Mouse (Mus musculus) left cerebral cortex, adult 2 months (tissue): ENCODE results near the gene 2410137M14Rik. TPM values are rescaled to one million over a fixed set of nuclear protein-coding genes. Genes with fewer than 3 reads are reported as not detected.

Experiments used
- DNase-seq, 2 experiments: peaks; one replicate each; pipeline ENCODE4 v3.0.0; 2021 to 2022; ENCODE audit warnings: low spot score in 2 of 2, mixed read lengths in 1 of 2; ENCODE audit errors: extremely low spot score in 1 of 2
- H3K27ac ChIP-seq: fragments of 200-600 bp; 2 replicates; pipeline ENCODE4 v1.8.1; 2022
- H3K4me3 ChIP-seq: fragments of 200-600 bp; 2 replicates; pipeline ENCODE4 v1.8.1; 2022
- CTCF ChIP-seq: fragments of 200-600 bp; IDR thresholded peaks from 2 replicates; pipeline ENCODE4 v1.8.1; 2022; ENCODE audit warnings: antibody characterized with exemption, mild to moderate bottlenecking, moderate library complexity
- intact Hi-C: fragments of 180-260 bp; cut with DNase I; formaldehyde crosslinking; loops from one replicate; pipeline ENCODE4 v1.15.1; 2025
- total RNA-seq, 2 experiments: library from RNA; stranded (reverse); gene quantifications; 2 replicates each; pipeline ENCODE4 v1.2.3; 2021

The 2410137M14Rik gene
- total RNA-seq, 2 experiments from 2014 or later, result not detected

DNA sequence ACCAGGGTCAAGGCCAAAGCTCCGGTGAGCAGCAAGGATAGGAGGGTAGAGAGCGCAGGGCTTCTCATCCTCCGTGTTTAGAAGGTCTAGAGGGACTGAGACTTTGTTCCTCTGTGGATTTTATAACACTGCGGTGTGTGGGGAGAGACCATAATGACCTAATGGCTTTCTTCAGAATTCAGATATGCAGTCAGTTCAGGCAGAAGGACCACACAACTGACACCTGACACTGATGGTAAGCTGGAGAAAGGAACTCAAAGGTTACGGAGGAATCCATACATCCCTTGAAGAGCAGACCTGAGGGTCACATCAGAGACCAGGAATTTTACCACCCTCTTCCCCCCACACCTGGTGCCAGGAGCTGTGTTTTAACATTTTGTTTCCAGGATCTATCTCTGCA lies 8.4 kb upstream of the 2410137M14Rik start, which contains the start of gene H2-M5:
Gene H2-M5 (minus strand): TSS at position 101 of the 400 bp plus-strand sequence.
- H3K4me3 ChIP-seq, result peak within 1 kb of the TSS; percentile 23
- DNase-seq, result no peak
- intact Hi-C loops, result no loop called here
- no peak within 1 kb of the TSS for H3K27ac ChIP-seq
- no peak for TF ChIP-seq CTCF

DNA sequence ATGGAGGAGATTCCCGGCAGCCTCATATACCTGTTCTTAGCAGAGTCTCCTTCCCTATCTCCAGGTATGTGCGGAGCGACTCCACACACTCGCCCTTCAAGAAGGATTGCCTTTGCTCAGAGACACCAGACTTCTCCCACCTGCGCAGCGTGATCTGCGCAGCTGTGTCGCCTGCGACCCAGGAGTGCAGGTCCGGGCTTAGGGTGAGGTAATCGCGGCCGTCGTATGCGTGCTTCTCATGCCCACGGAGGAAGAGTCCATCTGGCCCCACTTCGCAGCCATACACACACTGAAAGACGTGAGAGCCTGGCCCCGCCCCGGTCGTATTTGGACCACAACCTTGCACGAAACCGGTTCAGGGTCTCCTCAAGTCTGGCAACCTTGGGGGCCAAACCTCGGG lies 7.4 kb upstream of the 2410137M14Rik start:
- no peak for TF ChIP-seq CTCF
- intact Hi-C loops, result no loop called here
- H3K4me3 ChIP-seq, result peak overlapping the region; percentile 23
- DNase-seq, result no peak
- no peak overlapping the region for H3K27ac ChIP-seq

DNA sequence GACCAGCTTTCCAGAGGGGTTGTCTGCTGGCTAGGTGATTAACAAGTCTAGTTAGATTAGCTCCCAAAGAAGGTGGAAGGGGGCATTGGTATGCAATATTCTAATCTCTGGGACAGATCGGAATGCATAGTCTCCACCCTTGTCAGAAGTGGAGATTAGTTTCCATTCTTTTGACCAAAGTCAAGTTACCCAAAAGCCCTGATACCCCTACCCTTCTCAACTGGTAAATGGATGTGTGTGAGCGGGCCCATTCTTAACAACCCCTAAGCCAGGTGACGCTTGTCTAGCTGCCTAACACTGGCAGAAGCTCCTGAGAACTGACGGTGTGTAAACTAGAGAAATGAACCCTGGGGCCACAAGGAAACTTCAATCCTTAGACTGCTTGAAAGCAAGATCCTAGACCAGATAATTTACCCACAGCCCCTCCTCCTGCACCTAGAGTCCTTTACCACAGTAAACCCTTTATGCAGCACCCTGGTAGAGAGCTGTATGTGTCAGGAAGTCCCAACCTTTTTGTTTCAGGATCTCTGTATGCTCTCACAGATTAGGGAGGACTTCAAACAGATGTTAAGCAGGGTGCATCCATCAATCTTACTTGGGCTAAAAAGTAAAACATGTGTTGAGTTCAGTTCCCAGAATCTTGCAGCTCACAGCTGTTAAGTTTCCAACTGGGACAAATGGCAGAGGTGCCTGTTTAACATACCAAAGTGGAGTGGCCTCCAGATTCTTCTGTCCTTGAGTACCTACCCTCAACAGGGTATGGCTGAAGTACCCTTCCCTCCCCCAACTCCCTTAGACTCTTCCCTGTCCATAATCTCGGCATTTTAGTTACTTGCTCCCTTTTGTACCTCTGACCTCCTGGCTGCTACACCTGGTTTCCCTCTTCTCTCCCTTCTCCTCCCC lies 1.5 kb upstream of the 2410137M14Rik start:
- TF ChIP-seq CTCF, result no peak
- Histone ChIP-seq H3K27ac (no peak overlapping the region), H3K4me3 (no peak overlapping the region)
- DNase-seq, result no peak
- intact Hi-C loops, result no loop called here

DNA sequence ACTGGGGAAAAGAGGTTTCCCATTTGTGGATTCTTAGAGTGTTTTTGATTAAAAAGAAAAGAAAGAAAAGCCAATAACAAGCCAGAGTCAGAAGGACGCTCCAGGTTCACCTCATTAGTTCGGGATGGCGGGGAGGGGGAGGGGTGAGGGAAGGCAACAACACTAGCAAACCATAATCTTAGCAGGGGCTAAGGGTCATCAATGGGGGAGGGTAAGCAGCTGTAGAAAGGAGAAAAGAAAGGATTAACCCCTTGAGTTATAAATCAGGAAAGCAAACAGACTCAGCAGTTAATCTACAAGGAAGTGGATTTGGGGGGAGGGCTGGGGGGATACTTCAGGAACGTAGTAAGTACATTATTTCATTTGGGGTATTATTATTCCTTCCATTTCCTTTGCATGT lies 808 bp upstream of the 2410137M14Rik start:
- TF ChIP-seq CTCF, result no peak
- Histone ChIP-seq H3K4me3 (peak overlapping the region; percentile 41; the same call in 1 of the 2 replicates), H3K27ac (no peak overlapping the region)
- intact Hi-C loops, result no loop called here
- DNase-seq, result no peak

DNA sequence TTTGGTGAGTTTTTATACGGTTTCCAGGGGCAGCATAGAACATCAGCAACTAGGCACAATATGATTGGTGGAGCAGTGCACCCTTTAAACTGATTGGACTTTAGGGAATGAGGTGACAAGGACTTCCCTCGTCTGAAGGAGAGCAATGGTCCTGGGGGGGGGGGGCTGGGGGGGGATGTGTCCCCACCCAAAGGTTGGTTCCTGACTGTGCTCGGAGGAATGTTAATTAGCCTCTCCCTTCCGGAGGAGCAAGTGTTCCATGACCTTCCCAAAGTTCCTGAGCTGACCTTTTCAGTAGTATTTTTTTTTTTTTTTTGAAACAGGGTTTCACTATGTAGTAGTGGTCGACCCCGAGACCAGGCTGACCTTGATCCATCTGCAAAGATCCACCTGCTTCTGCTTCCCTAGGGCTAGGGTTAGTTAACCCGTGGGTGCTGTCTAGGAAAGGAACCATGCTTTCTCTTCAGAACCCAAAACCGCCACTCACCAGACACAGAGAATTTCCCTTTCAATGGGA lies 7.7 kb downstream of the 2410137M14Rik start:
- Histone ChIP-seq H3K27ac (no peak overlapping the region), H3K4me3 (no peak overlapping the region)
- intact Hi-C loops, result no loop called here
- no peak for TF ChIP-seq CTCF
- DNase-seq, result no peak

DNA sequence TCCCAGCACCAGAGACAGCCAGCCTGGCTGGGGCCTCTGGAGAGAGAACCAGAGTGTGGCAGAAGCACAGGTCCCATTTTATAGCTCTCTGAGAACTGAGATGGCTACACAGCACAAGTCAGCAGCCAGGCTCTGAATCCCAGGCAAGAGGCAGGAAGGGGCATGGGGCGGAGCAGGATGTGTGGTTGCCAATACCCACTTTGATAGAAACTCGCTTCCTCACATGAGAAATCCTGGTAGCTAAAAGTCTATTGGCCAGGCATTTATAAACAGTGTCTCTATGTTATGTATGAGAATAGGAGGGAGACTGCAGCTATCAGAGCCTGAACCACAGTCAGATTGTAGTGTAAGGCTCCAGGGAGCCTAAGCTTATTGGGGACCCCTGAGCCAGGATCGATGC lies 8.2 kb downstream of the 2410137M14Rik start:
- intact Hi-C loops, result no loop called here
- DNase-seq, result no peak
- no peak overlapping the region for H3K4me3 ChIP-seq
- TF ChIP-seq CTCF, result no peak
- H3K27ac ChIP-seq, result no peak overlapping the region

DNA sequence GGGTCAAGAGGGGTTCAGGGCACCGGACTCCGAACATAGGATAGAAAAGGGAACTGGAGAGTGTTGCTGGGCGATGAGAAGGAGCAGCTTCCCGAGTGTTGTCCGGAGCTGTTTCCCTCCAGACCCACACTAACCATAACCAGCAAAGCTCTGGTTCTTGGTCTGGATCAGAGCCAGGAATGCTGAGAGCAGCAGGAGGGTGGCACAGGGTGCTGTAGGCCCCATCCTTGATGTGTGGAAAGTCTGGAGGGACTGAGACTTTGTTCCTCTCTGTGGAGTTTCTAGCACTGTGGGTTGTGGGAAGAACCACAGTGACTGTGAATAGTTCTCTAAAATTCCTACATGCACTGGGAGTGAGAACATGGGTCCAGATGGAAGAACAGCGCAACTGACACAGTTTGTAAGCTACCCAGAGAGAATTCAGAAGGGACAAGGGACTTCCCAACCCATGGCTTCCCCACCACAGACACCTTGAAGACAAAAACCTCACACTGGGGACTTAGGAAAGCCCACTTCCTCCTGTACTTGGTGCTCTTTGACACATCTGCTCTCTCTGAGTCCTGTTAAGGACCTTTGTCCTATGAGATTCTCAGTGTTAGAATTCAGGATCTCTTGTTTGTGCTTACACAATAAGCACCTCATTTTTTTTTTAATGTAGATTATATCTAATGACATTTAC lies 9.7 kb downstream of the 2410137M14Rik start:
- no peak for TF ChIP-seq CTCF
- intact Hi-C loops, result no loop called here
- no peak for DNase-seq
- Histone ChIP-seq H3K27ac (no peak overlapping the region), H3K4me3 (no peak overlapping the region)

DNA sequence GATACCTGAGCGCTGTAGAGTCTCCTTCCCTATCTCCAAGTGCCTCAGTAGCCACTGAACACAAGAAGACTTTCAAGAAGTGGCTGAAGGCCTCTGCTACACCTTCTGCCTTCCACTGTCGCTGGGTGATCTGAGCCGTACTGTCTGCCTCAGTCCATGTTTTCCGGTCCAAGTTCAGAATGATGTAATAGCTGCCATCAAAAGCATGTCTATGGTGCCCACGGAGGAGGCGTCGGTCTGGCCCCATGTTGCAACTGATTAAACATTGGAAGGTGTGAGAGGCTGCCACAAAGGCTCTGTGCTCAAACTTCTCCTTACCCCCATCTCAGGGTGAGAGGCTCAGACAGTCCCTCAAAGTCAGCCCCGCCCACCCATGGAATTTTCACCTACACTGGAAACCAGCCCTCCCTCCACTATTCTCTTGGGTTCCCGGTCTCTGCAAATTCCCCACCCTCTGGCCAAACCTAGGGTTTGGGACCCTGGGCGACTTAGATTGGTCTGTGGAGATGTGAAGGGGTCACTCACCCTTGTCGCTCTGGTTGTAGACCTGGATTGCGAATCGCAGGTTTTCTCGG lies 10.6 kb downstream of the 2410137M14Rik start:
- no peak for DNase-seq
- H3K4me3 ChIP-seq, result no peak overlapping the region
- H3K27ac ChIP-seq, result no peak overlapping the region
- TF ChIP-seq CTCF, result no peak
- intact Hi-C loops, result no loop called here

DNA sequence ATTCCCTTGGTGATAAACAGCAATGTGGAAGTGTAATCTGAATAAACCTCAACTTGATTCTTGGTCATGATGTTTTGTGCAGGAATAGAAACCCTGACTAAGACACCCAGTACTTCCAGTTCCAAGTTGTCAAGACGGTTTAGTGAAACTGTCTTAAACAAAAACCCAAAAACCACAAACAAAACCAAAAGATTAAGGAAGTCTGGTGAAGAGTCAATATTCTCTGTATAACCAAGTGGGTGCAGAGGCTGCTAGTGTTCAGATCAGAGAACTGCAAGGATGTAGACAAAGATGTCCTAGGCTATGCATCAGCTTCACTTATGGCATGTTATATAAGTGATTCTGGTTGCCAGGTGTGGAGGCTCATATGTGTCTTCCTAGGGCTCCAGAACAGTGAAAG lies 14.2 kb downstream of the 2410137M14Rik start:
- TF ChIP-seq CTCF, result no peak
- no peak for DNase-seq
- H3K4me3 ChIP-seq, result no peak overlapping the region
- intact Hi-C loops, result no loop called here
- no peak overlapping the region for H3K27ac ChIP-seq

DNA sequence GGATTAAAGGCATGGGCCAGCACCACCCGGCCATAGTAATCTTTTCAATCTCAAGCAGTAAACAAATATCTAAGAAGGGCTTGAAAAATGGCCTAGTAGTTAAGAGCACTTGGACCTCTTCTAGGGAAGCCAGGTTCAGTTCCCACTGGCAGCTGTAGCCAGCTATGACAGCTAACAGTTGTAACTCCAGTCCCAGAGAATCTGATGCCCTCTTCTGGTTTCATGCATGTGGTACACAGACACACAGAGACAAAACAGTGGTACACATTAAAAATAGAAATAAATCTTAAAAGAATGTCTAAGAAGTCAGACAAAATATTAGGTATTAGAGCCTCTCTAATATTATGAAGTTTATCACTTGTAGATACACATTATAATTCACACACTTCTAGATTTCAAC lies 19.9 kb downstream of the 2410137M14Rik start:
- intact Hi-C loops, result no loop called here
- no peak for DNase-seq
- H3K4me3 ChIP-seq, result no peak overlapping the region
- H3K27ac ChIP-seq, result no peak overlapping the region
- TF ChIP-seq CTCF, result peak; percentile 23

DNA sequence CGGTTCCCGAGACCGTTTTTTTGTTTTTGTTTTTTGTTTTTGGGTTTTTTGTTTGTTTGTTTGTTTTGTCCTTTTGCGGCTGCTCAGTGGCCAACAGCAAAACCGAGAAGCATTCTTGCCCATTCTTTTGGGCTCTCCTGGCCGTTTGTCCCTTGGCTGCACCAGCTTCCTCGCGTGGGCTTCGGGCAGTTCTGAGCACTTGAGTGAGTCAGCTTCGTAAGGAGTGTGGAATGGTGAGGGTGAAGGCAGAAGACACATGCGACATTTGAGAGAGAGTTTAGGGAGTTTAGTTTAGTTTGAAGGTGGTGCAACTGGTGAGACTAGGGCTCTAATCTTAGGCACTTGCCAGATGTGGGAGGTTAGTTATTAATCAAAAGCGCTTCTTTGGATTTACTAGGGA lies 22.2 kb downstream of the 2410137M14Rik start:
- peak overlapping the region; percentile 94 for H3K4me3 ChIP-seq
- peak overlapping the region; percentile 88 for H3K27ac ChIP-seq
- intact Hi-C loops, result loop anchor here (1.0 to 5.0 kb wide), 4 partner anchors 17 to 122 kb away; partner anchors contain the start of genes Rnf39 and Trim26
- DNase-seq, result peak in 1 of 2 experiments; percentile 26
- TF ChIP-seq CTCF, result no peak
